Mouse (Mus musculus) neutrophil, adult 5-6 weeks (primary cell): ENCODE data around the gene Gm12830. TPM values are rescaled to one million over a fixed set of nuclear protein-coding genes. Genes with fewer than 3 reads are reported as not detected.

Experiments
- ATAC-seq: fragments of 151-379, 151-347 bp; 2 replicates; pipeline ENCODE4 v1.8.0; 2017; ENCODE audit warnings: mild to moderate bottlenecking, moderate TSS enrichment; ENCODE audit not compliant: insufficient number of reproducible peaks, poor library complexity, low FRiP score, severe bottlenecking; ENCODE audit errors: extremely low read depth
- total RNA-seq: library from RNA; stranded (forward); fragments of 200-1000 nt; gene quantifications from 2 replicates; pipeline ENCODE4 v1.2.3, GENCODE M21; 2017

Gm12830 gene
- total RNA-seq, result not detected in 2 replicates

- ATAC-seq, result no peak
Measured at GRCm38 (mm10) chr4:114821567-114822192, at the start of gene Gm12830. TSS of gene Gm12830 (plus strand) at chr4:114821722.

- ATAC-seq, result no peak
Measured at GRCm38 (mm10) chr4:114773316-114773715, 48.2 kb upstream of the Gm12830 start.

- ATAC-seq, result no peak
Measured at GRCm38 (mm10) chr4:114777625-114778202, 43.8 kb upstream of the Gm12830 start.

- ATAC-seq, result no peak
Measured at GRCm38 (mm10) chr4:114778716-114779474, 42.6 kb upstream of the Gm12830 start.

DNA sequence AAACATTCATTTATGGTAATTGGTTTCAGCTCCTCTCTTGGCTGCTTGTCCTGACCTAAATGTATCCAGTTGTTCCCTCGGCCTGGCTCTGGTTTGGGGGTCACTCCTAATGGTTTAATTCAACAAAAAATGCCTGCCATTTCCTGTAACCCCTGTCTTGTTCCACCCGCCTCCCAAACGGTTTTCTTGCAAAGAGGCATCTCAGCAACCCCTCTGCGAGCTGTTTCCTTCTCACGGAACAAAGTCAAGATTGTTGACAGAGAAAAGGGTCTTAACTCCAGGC is 42.1 kb upstream of the Gm12830 start:
- no peak for ATAC-seq

DNA sequence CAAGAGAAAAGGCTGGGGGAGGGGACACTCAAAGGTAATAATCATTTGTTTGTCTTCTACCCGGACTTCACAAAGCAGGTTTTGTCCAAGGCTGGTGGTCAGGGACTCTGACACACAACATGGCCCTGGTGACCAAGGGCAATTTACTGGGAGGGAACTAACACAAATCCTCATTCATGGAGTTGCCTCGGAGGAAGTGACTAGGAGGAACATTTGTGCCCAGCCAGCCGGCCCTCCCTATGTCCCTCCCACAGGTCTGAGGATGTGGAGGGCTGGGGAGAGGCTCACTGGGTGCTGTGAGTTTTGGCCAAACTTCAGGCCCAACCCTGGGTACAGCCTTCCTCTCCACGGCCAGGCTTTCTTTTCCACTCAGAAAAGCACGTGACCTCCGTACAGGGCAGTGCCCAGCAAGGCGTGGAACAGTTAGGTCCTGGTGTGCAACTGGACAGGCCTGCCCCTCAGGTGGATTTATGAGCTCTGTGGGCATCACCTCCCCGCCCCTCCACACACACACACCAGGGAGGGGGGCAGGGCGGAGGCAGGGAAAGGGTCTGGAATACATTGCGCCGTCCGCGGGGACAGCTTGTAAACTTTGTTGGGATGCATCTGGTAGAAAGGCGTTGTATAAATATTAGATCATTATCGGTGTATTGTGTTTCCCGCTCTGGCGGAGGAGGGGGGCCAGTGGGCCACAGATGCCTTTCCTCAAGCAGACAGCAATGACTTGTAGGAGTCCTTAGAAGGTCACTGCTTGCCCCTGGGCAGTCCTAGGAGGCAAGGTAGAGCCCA is 41.6 kb upstream of the Gm12830 start:
- no peak for ATAC-seq

- no peak for ATAC-seq
Measured at GRCm38 (mm10) chr4:114782851-114783250, 38.7 kb upstream of the Gm12830 start.

- ATAC-seq, result no peak
Measured at GRCm38 (mm10) chr4:114784735-114785134, 36.8 kb upstream of the Gm12830 start.

DNA sequence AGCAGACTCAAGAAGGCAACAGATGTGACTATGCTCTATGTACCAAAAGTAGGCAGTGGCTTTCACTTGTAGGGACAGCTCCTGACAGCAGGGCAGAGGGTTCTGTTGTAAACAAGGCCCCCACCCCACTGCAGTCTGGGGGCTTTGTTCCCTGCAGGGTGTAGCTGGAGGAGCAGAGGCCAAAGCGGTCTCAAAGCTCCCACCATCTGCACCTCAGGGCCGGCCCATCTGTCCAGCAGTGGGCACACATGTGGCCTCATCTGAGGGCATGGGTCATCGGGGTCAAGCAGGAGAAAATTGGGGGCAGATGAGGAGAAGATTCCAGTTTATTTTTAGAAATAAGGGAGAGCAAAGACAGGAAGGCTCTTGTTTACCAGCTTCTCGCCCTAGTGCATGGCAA is 32.7 kb upstream of the Gm12830 start:
- ATAC-seq, result no peak

DNA sequence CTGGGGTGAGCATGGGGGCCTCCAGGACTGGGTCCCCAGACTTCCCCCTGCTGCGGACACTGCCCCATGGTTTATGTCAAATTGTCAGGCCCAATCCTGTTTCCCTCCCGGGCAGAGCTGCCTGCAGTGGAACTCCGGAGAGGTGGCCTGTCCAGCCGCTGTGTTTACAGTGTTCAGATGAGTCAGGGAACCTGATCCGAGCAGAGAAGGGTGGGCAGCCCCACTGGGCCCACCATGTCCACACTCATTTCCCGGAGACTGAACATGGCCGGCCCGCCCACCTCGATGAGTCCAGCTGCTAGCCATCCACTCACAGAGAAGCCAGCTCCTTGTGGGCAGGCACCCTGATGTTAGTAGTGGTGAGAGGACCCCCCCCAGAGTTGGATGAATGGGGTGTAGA is 29.9 kb upstream of the Gm12830 start:
- ATAC-seq, result no peak

GRCm38 (mm10) chr4:114793836-114794235 is 27.7 kb upstream of the Gm12830 start:
- ATAC-seq, result no peak

DNA sequence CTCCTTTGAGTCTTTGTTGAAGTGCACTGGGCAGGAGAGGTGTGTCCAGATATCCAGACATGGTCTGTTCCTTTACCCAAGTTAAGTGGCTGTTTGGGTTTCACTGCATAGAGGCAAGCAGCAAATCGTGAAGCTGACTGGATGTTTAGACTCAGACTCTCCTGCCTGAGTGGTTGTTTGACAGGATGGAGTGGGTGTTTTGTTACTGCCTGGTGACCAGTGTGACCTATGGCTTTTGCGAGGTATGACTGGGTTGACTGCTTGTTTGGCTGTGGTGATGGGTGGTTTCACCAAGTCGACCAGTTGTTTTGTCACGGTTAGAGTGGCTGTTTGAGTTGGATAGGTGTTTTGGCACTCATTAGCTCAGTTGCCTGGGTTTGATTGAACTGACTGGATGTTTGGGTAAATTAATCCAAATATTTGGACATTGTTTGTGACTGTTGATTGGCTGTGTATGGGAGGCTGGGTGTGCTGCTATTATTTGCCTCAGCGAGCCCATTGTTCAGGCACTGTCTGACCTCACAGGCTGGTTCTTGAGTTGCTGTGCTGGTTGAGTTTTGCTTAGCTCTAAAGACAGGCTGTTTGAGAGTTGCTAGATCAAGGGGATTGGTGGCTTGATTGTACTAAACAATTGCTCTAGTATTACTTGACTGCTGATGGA is 24.1 kb upstream of the Gm12830 start:
- no peak for ATAC-seq

- no peak for ATAC-seq
Measured at GRCm38 (mm10) chr4:114798041-114798624, 23.4 kb upstream of the Gm12830 start.

DNA sequence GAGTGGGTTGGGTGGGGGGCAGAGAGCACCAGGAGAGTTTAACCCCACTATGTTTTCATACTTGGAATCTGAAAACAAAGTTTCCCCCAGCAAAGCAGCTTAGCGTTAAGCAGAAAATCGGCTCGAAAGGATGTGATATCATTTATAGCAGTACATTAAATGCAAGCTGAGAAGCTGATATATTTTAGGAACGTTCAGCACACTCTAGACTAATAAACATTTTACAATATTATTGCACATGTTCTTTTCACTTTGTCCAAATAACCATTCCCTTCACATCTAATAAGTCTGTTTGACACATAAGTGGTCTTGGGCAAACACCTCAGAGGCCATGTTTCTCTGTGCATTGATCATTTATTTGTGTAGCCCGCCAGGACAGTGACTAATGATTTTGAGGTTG is 17.4 kb upstream of the Gm12830 start:
- ATAC-seq, result no peak

GRCm38 (mm10) chr4:114818963-114819702 is 2.4 kb upstream of the Gm12830 start:
- no peak for ATAC-seq

- no peak for ATAC-seq
Measured at GRCm38 (mm10) chr4:114834770-114835581, 13.5 kb downstream of the Gm12830 start.

DNA sequence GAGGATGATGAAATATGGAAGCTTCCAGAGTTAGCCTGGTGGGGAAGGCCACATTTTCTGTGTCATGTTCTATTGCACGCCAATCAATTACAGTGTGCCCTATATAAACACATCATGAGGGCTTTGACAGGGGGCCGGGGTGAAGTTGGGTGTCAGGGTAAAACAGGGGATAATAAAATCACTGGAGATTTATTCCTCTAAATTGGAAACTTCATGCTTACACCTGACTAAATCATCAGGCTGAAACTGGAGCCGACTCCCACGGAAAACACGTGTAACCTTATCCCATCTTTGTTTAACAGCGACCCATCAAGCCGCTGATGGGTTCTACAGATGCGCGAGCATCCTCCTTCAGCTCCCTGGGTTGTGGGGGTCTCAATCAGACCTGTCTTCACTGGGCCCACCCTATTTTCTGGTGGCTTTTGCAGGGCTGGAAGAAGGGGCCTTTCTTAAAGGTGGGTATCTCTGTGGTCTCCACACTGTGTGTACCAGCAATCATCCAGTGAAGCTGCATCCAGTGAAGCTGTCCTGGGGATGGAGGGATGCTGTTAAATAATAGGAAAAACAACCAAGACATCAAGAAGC is 19.9 kb downstream of the Gm12830 start:
- ATAC-seq, result no peak
